Mouse (Mus musculus) cerebellum, adult (tissue): ENCODE measurements around the gene Qsox2.

ENCODE experiments used
- ATAC-seq: cut with Nextera tagmentation; 2 replicates; pipeline ENCODE4 v1.9.2; 2017; ENCODE audit warnings: mild to moderate bottlenecking, moderate library complexity, mixed read lengths; ENCODE audit not compliant: insufficient number of reproducible peaks, low FRiP score, low TSS enrichment

Qsox2 gene

DNA sequence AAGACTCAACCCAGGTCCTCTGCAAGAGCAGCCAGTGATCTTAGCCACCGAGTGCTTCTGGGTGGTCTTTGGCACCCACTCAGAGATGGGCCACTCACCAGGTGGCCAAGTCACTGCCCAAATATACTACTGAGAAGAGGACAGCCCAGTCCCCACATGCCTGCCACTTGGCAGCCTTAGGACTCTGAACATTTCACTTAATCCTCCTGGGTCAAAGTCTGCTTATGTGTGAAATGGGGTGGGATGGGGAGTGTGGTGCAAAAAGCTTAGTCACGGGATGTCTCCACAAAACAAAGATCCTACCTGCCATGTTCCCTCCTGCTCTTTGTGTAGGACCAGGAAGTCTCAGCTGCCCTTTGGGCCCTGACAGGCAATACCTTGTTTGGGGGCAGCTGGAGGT lies 65.2 kb downstream of the Qsox2 start:
- ATAC-seq: no peak

DNA sequence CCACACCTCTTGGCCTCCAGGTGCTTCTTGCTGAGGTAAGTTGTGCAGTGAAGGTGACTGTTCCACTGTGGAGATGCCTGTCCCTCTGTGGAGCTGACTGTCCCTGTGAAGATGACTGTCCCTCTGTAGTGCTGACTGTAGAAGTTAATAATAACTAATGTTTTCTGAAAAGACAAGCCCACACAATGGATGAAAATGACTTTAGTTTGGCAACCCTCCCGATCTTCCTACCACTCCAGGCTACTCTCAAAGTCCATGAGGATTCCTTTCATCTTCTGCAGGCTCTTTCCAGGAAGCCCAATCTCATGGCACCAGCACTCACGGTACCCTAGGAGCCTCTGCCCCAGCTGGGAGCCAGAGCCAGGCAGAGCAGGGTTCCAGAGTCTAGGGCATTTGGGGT lies 66.9 kb downstream of the Qsox2 start:
- no peak for ATAC-seq

DNA sequence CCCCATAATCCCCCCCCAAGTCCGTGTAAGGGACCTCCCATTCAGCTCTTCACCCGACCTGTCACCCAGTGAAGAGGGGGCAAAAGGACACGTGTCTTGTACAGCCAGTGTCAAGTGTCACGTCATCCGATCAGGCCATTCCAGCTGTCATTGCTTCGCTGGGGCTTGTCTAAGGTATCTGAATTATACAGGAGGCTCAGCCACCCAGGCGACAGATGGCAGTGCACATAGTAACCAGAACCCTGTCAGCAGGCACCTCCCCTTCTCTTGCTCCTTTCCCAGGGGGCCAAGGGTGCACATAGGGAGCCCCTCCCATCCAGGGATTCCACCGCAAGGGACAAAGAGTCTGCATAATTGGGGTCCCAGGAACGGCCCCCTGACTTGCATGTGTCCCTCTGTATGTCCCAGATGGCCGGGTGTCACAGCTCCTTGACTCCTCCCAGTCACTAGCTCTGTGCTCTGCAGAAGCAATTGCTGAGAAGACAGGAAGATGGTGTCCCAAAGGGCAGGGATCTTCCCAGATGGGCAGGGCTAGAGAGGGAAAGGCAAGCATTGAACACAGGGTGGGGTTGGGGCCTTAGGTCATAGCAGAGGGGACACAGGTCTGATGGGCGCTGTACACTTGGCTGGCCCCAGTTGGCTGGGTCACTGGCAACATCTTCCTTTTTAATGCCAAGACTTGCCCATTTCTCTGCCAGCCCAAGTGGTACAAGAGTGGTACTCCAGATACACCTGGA lies 68.3 kb downstream of the Qsox2 start:
- no peak for ATAC-seq

DNA sequence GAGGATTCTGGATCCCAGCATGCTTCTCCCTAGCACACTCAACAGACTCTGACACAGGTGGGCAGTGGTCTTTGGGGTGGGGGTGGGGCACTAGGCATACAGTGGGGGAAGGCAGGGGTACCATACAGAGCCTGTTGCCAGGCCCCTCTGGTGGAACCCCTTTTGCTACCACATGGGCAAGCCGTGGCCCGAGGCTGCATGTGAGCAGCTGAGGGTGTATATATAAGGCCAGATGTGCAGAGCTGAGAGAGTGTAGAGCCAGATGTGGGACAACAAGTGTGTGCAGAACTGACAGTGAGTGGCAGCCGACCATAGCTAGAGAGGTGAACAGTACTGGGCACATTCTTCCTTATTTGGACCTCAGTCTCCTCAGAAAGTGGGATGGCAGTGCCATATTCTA lies 70.4 kb downstream of the Qsox2 start:
- no peak for ATAC-seq
